Mouse (Mus musculus) hindbrain, embryonic 16.5 days (tissue): ENCODE data around the gene Crygc. TPM values are rescaled to one million over a fixed set of nuclear protein-coding genes. Genes with fewer than 3 reads are reported as not detected.

ENCODE experiments used
- ATAC-seq: fragments of 200-750 bp; cut with Nextera tagmentation; 2 replicates; pipeline ENCODE4 v1.8.0; 2017; ENCODE audit warnings: moderate TSS enrichment, moderate library complexity
- H3K27ac ChIP-seq: fragments of 300-500 bp; sonication (generic); 2 replicates; pipeline ENCODE4 v1.5.1; 2014; ENCODE audit warnings: low read depth, mild to moderate bottlenecking, control low read depth, low read length, moderate library complexity
- H3K27me3 ChIP-seq: fragments of 300-500 bp; sonication (generic); replicated peaks from 2 replicates; pipeline ENCODE4 v1.6.1; 2014; ENCODE audit warnings: low read length; ENCODE audit not compliant: control insufficient read depth, insufficient read depth
- H3K36me3 ChIP-seq: fragments of 300-500 bp; sonication (generic); 2 replicates; pipeline ENCODE4 v1.6.1; 2014; ENCODE audit warnings: mild to moderate bottlenecking, low read length, moderate library complexity, mixed read lengths; ENCODE audit not compliant: control insufficient read depth, insufficient read depth
- H3K4me1 ChIP-seq: fragments of 300-500 bp; sonication (generic); 2 replicates; pipeline ENCODE4 v1.6.1; 2014; ENCODE audit warnings: low read depth, low read length; ENCODE audit not compliant: control insufficient read depth, insufficient read depth
- H3K4me2 ChIP-seq: fragments of 300-500 bp; sonication (generic); 2 replicates; pipeline ENCODE4 v1.6.1; 2014; ENCODE audit warnings: mild to moderate bottlenecking, low read length, control low read depth, moderate library complexity
- H3K4me3 ChIP-seq: fragments of 300-500 bp; sonication (generic); 2 replicates; pipeline ENCODE4 v1.5.1; 2014; ENCODE audit warnings: mild to moderate bottlenecking, low read length, control low read depth, moderate library complexity
- H3K9ac ChIP-seq: fragments of 300-500 bp; sonication (generic); 2 replicates; pipeline ENCODE4 v1.6.1; 2014; ENCODE audit warnings: low read depth, mild to moderate bottlenecking, control low read depth, low read length, moderate library complexity
- H3K9me3 ChIP-seq: fragments of 300-500 bp; sonication (generic); 2 replicates; pipeline ENCODE4 v1.6.1; 2014; ENCODE audit warnings: mild to moderate bottlenecking, low read length, moderate library complexity; ENCODE audit not compliant: control insufficient read depth
- WGBS: fragments of 180-500 bp; shearing (Covaris S2); extraction: QIAGEN DNeasy Blood & Tissue Kit; methylation state at CpG from one replicate; pipeline ENCODE4 v1.1.7; 2014; 5-methylcytosine and 5-hydroxymethylcytosine counted together
- polyA plus RNA-seq: library from polyadenylated mRNA; unstranded; fragments of >200 nt; fragmentation: Nextera tagmentation; extraction: Ambion mirVana; gene quantifications from 2 replicates; pipeline ENCODE4 v1.2.1, GENCODE M21; 2015

The Crygc gene
- polyA plus RNA-seq, 1 experiment from 2014 or later = not detected

- no peaks in the 10 kb centered on the region for H3K36me3 ChIP-seq
- no peak overlapping the region for H3K4me2 ChIP-seq
- H3K4me3 ChIP-seq = no peak overlapping the region
- no peak overlapping the region for H3K9ac ChIP-seq
- no peaks in the 10 kb centered on the region for H3K27me3 ChIP-seq
- no peak for ATAC-seq
- H3K4me1 ChIP-seq = no peaks in the 10 kb centered on the region; the same call in 1 of the 2 replicates
- no peak overlapping the region for H3K27ac ChIP-seq
- no peaks in the 10 kb centered on the region for H3K9me3 ChIP-seq
- whole genome bisulfite sequencing = 95% methylated on average over 8 of the region's 8 CpGs
Observed at GRCm38 (mm10) chr1:65109196-65109595, 35.7 kb upstream of the Crygc start.

DNA sequence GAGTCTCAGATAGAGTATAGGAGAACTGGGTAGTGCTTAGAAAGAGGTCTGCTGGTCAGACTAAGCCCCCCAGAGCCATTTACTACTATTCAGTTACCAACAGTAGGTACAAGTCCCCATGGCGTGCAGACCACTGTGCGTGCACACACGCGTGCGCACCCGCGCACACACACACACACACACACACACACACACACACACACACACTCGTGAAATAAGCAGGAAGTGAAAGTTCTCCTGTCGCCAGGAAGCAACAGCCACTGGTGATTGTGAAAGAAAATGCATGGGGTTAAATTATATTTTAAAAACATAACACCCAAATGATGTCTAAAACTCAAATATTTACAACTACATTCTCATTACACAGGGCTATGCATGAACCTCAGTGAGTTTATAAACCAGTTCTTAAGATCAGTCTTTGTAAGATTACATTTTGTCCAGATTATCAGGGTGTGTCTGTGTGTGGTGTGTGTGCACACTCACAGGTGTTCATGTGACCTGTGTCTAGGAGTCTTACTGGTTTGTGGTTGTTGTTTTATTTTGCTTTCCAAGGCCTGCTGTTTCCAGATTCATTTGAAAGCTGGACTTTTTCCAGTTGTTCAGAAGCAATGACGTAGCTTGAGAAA, 34.3 kb upstream of the Crygc start:
- no peak overlapping the region for H3K27ac ChIP-seq
- H3K9ac ChIP-seq = no peak overlapping the region
- ATAC-seq = no peak
- H3K4me2 ChIP-seq = no peak overlapping the region
- WGBS = 87% methylated on average over 10 of the region's 10 CpGs
- H3K4me1 ChIP-seq = no peaks in the 10 kb centered on the region; the same call in 1 of the 2 replicates
- H3K36me3 ChIP-seq = no peaks in the 10 kb centered on the region
- H3K27me3 ChIP-seq = no peaks in the 10 kb centered on the region
- no peak overlapping the region for H3K4me3 ChIP-seq
- no peaks in the 10 kb centered on the region for H3K9me3 ChIP-seq

GRCm38 (mm10) chr1:65103273-65103672, 29.8 kb upstream of the Crygc start, which contains the start of gene Cryga:
Gene Cryga, minus strand, starts transcription at chr1:65103373.
- Histone ChIP-seq H3K27ac (no peak within 1 kb of the TSS), H3K4me1 (no peaks in the 10 kb centered on the region), H3K4me2 (no peak within 1 kb of the TSS), H3K9me3 (no peaks in the 10 kb centered on the region), H3K27me3 (no peaks in the 10 kb centered on the region), H3K9ac (no peak within 1 kb of the TSS), H3K36me3 (no peaks in the 10 kb centered on the region), H3K4me3 (no peak within 1 kb of the TSS)
- WGBS = 86% methylated on average over 11 of the region's 11 CpGs
- no peak for ATAC-seq

DNA sequence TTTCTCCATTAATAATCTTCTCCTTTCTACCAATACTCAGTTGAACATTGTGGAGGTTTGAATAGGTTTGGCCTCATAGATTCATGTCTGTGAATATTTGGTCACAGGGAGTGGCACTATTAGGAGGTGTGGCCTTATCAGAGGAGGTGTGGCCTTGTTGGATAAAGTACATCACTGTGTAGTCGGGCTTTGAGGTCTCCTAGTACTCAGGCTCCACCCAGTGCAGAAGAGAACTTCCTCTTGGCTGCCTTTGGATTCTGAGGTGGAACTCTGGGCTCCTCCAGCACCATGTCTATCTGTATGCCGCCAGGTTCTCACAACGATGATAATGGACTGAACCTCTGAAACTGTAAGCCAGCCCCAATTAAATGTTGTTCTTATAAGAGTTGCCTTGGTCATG, 23.5 kb upstream of the Crygc start:
- no peaks in the 10 kb centered on the region for H3K36me3 ChIP-seq
- H3K27ac ChIP-seq = no peak overlapping the region
- no peak overlapping the region for H3K4me3 ChIP-seq
- no peaks in the 10 kb centered on the region for H3K4me1 ChIP-seq
- ATAC-seq = no peak
- no peaks in the 10 kb centered on the region for H3K27me3 ChIP-seq
- no peaks in the 10 kb centered on the region for H3K9me3 ChIP-seq
- 86% methylated on average over 3 of the region's 3 CpGs for WGBS
- no peak overlapping the region for H3K9ac ChIP-seq
- no peak overlapping the region for H3K4me2 ChIP-seq

DNA sequence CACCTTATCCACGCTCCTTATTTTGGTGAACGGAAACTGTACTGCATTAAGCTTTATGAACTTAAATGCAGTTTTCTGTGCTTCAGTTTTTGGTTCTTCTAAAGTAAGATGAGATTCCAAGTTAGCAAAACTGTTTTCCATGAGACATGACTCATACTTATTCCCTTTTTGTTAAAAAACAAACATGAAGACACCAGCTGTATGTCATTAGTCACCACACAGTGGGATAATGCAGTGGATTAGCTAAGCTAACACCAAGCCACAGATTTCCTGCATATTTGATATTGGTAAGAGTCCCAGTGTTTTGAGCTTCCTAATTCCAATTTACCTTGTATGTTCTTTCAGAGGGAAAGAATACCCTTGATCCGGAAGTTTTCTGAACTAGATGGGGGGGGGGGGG, 18.1 kb upstream of the Crygc start:
- no peak overlapping the region for H3K27ac ChIP-seq
- no peaks in the 10 kb centered on the region for H3K36me3 ChIP-seq
- no peaks in the 10 kb centered on the region for H3K27me3 ChIP-seq
- 96% methylated on average over 3 of the region's 3 CpGs for WGBS
- H3K9me3 ChIP-seq = no peaks in the 10 kb centered on the region
- H3K4me1 ChIP-seq = no peaks in the 10 kb centered on the region
- no peak overlapping the region for H3K4me3 ChIP-seq
- H3K4me2 ChIP-seq = no peak overlapping the region
- no peak for ATAC-seq
- H3K9ac ChIP-seq = no peak overlapping the region

- Histone ChIP-seq H3K27me3 (no peaks in the 10 kb centered on the region), H3K4me1 (no peaks in the 10 kb centered on the region), H3K4me3 (no peak overlapping the region), H3K4me2 (no peak overlapping the region), H3K27ac (no peak overlapping the region), H3K9ac (no peak overlapping the region), H3K9me3 (no peaks in the 10 kb centered on the region), H3K36me3 (no peaks in the 10 kb centered on the region)
- 77% methylated on average over 2 of the region's 2 CpGs for WGBS
- ATAC-seq = no peak
Observed at GRCm38 (mm10) chr1:65090370-65090769, 16.9 kb upstream of the Crygc start.

DNA sequence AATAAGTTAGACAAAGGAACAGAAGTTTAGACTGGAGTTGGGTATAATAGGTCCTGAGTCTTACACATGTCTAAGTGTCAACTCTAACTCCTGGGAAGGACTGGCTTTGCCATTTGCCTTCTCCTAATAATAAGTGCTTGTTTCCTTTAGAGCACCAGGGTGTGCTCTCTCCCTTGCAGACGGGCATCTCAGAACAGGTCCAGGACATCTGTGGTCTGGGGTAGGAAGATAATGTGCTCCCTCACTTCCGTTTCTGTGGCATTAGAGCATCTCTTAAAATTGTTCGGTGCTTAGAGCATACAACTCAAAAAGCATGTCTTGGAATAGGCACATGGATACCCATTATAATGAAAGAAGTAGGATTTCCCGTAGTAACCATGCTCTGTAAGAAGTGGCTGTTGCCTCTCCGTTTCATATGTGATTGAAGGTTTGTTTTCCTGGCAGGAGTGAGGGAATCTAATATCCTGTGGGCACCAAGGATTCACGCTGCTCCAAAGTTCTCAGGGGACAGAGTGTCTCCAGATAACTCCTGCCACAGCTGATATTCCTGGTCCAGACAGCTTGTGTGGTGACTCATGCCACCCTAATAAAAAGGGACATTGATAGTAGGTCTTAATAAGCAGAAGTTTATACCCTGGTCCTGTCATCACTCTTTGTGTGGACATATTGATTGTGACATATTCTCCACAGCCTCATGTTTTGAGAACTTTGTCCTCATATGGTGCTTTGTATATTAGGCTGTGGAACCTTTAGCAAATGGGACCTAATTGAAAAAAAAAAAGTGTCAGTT, 15.3 kb upstream of the Crygc start:
- no peaks in the 10 kb centered on the region for H3K36me3 ChIP-seq
- H3K27ac ChIP-seq = no peak overlapping the region
- no peak overlapping the region for H3K4me3 ChIP-seq
- no peak overlapping the region for H3K4me2 ChIP-seq
- H3K9ac ChIP-seq = no peak overlapping the region
- whole genome bisulfite sequencing = 81% methylated on average over 6 of the region's 6 CpGs
- no peaks in the 10 kb centered on the region for H3K27me3 ChIP-seq
- ATAC-seq = no peak
- H3K9me3 ChIP-seq = no peaks in the 10 kb centered on the region
- no peaks in the 10 kb centered on the region for H3K4me1 ChIP-seq

DNA sequence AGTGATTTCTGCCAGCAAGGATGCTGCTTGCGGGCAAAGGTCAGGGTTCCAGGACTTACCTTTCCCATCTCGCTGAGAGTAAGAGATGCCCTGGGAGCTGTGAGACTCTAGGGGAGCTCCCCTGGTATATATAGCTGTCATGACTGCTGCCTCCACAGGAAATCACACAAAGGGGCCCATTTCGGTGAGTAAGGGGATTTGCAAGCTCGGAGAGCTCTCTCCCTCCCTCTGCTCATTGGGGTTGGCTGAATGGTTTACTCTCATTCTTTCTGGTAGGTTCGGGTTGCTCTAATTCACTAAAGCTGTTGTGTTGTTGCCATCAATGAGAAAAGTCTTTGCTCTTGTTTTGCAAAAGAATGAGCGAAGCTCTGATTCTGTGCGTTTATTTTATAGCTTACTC, 8.7 kb upstream of the Crygc start, which contains the start of gene Crygb:
Gene Crygb (minus strand): TSS at position 101 of the 400 bp plus-strand sequence.
- no peak for ATAC-seq
- no peak within 1 kb of the TSS; the same call in 1 of the 2 replicates for H3K4me2 ChIP-seq
- no peaks in the 10 kb centered on the region for H3K27me3 ChIP-seq
- H3K4me3 ChIP-seq = no peak within 1 kb of the TSS
- H3K36me3 ChIP-seq = no peaks in the 10 kb centered on the region
- H3K4me1 ChIP-seq = no peaks in the 10 kb centered on the region
- 38% methylated on average over 7 of the region's 7 CpGs for WGBS
- no peak within 1 kb of the TSS for H3K9ac ChIP-seq
- H3K9me3 ChIP-seq = no peaks in the 10 kb centered on the region
- H3K27ac ChIP-seq = no peak within 1 kb of the TSS

- 25% methylated on average over 5 of the region's 5 CpGs for WGBS
Observed at GRCm38 (mm10) chr1:65075607-65076006, 2.1 kb upstream of the Crygc start.

More at GRCm38 (mm10) chr1:65075607-65076006, 2.1 kb upstream of the Crygc start:
- no peak overlapping the region for H3K4me2 ChIP-seq
- H3K36me3 ChIP-seq = no peaks in the 10 kb centered on the region
- H3K9ac ChIP-seq = no peak overlapping the region
- H3K4me3 ChIP-seq = no peak overlapping the region
- no peaks in the 10 kb centered on the region for H3K4me1 ChIP-seq
- H3K9me3 ChIP-seq = no peaks in the 10 kb centered on the region
- H3K27ac ChIP-seq = no peak overlapping the region
- no peaks in the 10 kb centered on the region for H3K27me3 ChIP-seq
- ATAC-seq = no peak
